Mouse (Mus musculus) midbrain, embryonic 12.5 days (tissue): ENCODE results near the gene Tax1bp1. TPM values are rescaled to one million over a fixed set of nuclear protein-coding genes. Genes with fewer than 3 reads are reported as not detected.

ENCODE experiments used
- polyA plus RNA-seq: library from polyadenylated mRNA; unstranded; fragments of >200 nt; fragmentation: Nextera tagmentation; extraction: Ambion mirVana; gene quantifications from 2 replicates; pipeline ENCODE4 v1.2.1, GENCODE M21; 2016

The Tax1bp1 gene
- polyA plus RNA-seq, 1 experiment from 2014 or later, result 150 TPM

Other genes starting within 250 kb of the Tax1bp1 start
- gene Hibadh, start 73.3 kb upstream of the Tax1bp1 start, polyA plus RNA-seq, result 64.7 and 66.3 TPM in 2 replicates